Mouse (Mus musculus): ENCODE measurements around the gene Cpa2.

DNA sequence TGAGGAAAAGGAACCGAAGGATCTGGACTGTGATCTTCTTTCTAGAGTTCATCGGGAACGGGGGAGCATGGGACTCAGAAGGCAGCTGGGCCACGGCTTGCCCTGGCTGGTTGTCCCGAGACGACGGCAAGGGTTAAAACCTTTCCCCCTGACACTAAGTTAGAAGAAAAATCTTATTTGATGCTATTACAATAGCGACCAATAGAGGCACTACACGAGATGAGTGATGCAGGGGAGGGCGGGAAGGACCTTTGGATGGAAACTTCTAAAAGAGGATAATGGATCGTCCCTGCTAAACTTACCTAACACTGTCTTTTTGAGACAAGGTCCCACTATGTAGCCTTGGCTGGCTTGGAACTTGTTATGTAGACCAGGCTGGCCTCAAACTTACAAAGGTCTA, 21.0 kb upstream of the Cpa2 start:
- no peak for TF ChIP-seq POLR2A (IDR thresholded peaks at IDR 0.05; ENCODE audit: low read depth, low read length)
- TF ChIP-seq CTCF (conservative IDR thresholded peaks at IDR 0.05; ENCODE audit: insufficient read depth, insufficient read length, low read depth, low read length): no peak
